Mouse (Mus musculus) G1E (cell line): ENCODE measurements around the gene Cfap45.

Experiments
- CTCF ChIP-seq: IDR thresholded peaks from 2 replicates; pipeline ENCODE4 v1.5.1; 2012; ENCODE audit warnings: low read depth, low read length, inconsistent platforms, mixed read lengths
- GATA1 ChIP-seq: IDR thresholded peaks from 2 replicates; pipeline ENCODE4 v1.6.1; 2012; ENCODE audit warnings: borderline replicate concordance, low read length, inconsistent platforms, mixed read lengths

DNA sequence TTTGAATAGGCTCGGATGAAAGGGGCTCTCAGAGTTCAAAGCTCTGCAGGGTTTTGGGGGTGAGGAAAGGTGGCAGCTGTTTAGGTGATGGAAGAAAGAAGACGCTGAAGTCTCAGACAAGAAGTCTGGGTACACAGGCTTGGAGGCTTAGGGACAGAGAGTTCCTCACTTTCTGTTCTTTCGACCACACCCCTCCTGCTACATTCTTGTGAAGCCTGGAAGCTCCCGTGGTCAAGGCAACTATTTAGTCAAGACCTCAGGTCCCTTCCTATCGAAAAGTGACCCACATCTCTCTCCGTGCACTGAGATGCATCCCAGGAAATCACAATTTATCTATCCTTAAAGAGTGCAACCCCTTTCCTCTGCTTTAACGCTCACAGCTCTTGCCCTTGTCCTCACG is 29.1 kb downstream of the Cfap45 start:
- TF ChIP-seq GATA1: no peak
- TF ChIP-seq CTCF: no peak
